Mouse (Mus musculus): ENCODE data around the gene Ptprt.
"Not testable (repeated sequence)": the region's sequence is repeated elsewhere in the genome, so short reads cannot be mapped to it uniquely, and the experiment has no call there.

Gene Ptprt

GRCm38 (mm10) chr2:161547318-161547717, 1113.6 kb downstream of the Ptprt start:
- no peak for DNase-seq (ENCODE audit: low spot score in 2 of 2)

GRCm38 (mm10) chr2:161545406-161545805, 1115.5 kb downstream of the Ptprt start:
- DNase-seq (ENCODE audit: low spot score in 2 of 2), result no peak

GRCm38 (mm10) chr2:161534151-161534550, 1126.8 kb downstream of the Ptprt start:
- no peak for DNase-seq (ENCODE audit: low spot score in 2 of 2)

- no peak for DNase-seq (ENCODE audit: low spot score in 2 of 2)
Observed at GRCm38 (mm10) chr2:161527192-161527591, 1133.8 kb downstream of the Ptprt start.

- DNase-seq (ENCODE audit: low spot score in 2 of 2), result no peak
Observed at GRCm38 (mm10) chr2:161519671-161520070, 1141.3 kb downstream of the Ptprt start.

GRCm38 (mm10) chr2:161516921-161517320, 1144.0 kb downstream of the Ptprt start:
- DNase-seq (ENCODE audit: low spot score in 2 of 2), result peak; percentile 73 to 85

- DNase-seq (ENCODE audit: low spot score in 2 of 2), result no peak
Observed at GRCm38 (mm10) chr2:161513256-161513655, 1147.7 kb downstream of the Ptprt start.

GRCm38 (mm10) chr2:161511880-161512570, 1148.9 kb downstream of the Ptprt start:
- DNase-seq (ENCODE audit: low spot score in 2 of 2), result not testable (repeated sequence)

- no peak for DNase-seq (ENCODE audit: low spot score in 2 of 2)
Observed at GRCm38 (mm10) chr2:161511101-161511759, 1149.7 kb downstream of the Ptprt start.

GRCm38 (mm10) chr2:161499097-161499899, 1161.6 kb downstream of the Ptprt start:
- no peak for DNase-seq (ENCODE audit: low spot score in 2 of 2)

GRCm38 (mm10) chr2:161498449-161499096, 1162.4 kb downstream of the Ptprt start:
- DNase-seq (ENCODE audit: low spot score in 2 of 2), result peak; percentile 13 to 34

- no peak for DNase-seq (ENCODE audit: low spot score in 2 of 2)
Observed at GRCm38 (mm10) chr2:161481741-161482140, 1179.2 kb downstream of the Ptprt start.

- DNase-seq (ENCODE audit: low spot score in 2 of 2), result no peak
Observed at GRCm38 (mm10) chr2:161480445-161480844, 1180.5 kb downstream of the Ptprt start.

Measured in right cerebral cortex, adult 2 months (tissue).